Mouse (Mus musculus) erythroblast, embryonic 14.5 days (primary cell): ENCODE measurements at regions not wholly inside any gene's neighbourhood (a gene's known extent, or its start where the extent isn't known, plus 50 kb on each side); places are given as distances from the start of the nearest gene placed in this dataset.

ENCODE experiments used
- GATA1 ChIP-seq: IDR thresholded peaks from 2 replicates; pipeline ENCODE4 v1.6.1; 2012; ENCODE audit warnings: low read length, inconsistent platforms, mixed read lengths
- TAL1 ChIP-seq: IDR thresholded peaks from 3 replicates; pipeline ENCODE4 v1.6.1; 2012; ENCODE audit warnings: low read length, inconsistent platforms, mixed read lengths

DNA sequence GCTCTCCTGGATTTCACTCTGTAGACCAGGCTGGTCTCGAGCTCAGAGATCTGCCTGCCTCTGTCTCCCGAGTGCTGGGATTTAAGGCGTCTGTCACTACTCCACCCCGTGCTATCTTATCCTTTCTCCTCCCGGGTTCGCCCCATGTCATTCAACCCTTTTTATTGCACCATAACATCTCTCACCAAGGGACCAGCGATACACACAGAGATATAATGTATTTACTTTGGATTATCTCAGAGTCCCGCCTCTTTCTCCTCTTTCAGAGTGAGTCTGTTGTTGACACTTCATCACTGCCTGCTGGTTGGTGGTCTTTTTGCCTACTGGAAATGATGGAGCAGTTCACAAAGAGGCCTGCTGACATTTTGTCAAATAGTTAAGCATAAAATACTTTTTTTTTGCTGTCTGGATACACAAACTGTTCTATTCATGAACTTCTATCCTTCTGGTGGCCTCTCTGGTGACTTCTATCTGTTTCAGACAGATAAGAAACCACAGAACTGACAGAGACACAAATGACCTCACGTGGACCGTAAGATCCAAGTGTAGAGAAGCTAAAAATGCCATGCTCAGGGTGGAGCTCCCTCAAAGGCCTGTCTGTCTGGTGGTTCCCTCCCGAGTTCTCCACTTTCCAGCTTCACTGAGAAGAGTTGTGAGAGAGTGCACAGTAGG is 70.1 kb upstream of the Ranbp3l start:
- TF ChIP-seq GATA1 (no peak), TAL1 (no peak)
